Mouse (Mus musculus) left cerebral cortex, adult 9 months (tissue): ENCODE measurements around the gene Gm19668.
"Not testable (repeated sequence)": the region's sequence is repeated elsewhere in the genome, so short reads cannot be mapped to it uniquely, and the experiment has no call there.

Experiments used
- DNase-seq, 2 experiments: peaks; one replicate each; pipeline ENCODE4 v3.0.0; 2022; ENCODE audit warnings: low spot score in 2 of 2

Gene Gm19668

DNA sequence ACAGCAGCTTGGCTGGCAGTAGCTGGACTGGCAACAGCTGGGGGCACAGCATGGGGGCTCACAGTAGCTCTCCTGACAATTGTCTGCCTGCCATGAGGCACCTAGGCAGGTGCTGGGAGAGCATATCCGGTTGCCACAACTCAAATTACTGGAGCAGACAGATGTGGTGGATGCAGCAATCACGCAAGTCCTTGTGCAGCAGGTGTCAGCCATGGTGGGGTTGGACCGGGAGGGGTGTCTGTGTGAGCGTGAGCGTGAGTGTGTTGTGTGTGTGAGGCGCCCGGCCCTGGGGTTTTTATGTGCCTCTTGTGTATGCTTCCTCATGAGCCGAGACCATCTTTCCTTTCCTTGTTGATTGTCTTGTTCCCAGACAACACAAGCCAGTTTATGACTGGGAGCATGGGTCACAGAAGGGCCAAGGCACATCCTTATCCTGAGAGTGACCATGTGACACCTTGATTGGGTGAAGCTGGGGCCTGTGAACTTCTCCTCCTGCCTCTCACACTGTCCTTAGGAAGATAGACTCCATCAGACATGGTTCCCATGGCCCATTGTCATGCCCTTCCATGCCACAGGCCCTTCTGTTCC lies at the start of gene Gm19668:
Gm19668 (minus strand) TSS at position 213 of the 588 bp plus-strand sequence.
- DNase-seq: no peak

DNA sequence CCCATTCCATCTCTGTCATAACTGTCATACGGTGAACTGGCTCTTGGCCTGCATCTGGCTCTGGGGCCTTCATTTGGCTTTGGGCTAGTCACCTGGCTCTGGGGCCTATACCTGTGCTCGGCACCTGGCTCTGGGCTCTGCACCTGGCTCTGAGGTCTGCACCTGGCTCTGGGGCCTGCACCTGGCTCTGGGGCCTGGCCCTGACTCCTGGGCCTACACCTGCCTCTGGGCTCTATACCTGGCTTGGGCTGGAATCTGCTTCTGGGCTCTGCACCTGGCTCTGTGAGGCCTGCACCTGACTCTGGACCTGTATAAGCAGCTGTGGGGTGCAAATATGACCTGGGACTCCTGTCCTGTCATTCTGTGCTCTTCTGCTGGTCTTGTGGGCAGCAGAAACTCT lies 48.6 kb upstream of the Gm19668 start:
- no peak for DNase-seq

DNA sequence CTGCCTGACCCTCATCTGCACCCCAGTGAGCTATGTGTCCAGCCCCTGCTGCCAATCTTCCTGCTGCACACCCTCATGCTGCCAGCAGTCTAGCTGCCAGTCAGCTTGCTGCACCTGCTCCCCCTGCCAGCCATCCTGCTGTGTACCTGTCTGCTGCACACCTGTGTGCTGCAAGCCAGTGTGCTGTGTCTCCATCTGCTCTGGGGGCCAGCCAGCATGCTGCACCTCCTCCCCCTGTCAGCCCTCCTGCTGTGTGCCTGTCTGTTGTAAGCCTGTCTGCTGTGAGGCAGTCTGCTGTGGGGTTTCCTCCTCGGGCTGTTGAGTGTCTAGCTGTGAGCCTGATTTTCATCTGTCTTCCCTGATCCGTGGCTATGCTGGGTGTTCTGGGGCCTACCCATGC lies 48.0 kb upstream of the Gm19668 start:
- DNase-seq: no peak

DNA sequence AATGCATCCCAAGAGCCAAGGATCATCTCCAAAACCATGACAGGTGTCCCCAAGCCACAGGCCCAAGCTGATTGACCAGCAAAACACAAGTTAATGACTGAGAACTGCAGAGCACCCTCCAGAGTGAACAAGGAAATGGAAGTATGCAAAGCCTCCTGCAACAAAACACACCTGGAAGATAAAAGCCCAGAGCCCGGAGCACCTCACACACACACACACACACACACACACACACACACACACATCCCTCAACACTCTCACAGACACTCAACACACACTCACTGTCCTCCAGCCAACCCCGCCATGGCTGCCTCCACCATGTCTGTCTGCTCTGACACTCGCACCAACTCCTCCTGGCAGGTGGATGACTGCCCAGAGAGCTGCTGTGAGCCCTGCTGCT lies 47.6 kb upstream of the Gm19668 start, which contains the start of gene Gm36176:
Gm36176 (plus strand) TSS at position 301 of the 400 bp plus-strand sequence.
- DNase-seq: no peak

DNA sequence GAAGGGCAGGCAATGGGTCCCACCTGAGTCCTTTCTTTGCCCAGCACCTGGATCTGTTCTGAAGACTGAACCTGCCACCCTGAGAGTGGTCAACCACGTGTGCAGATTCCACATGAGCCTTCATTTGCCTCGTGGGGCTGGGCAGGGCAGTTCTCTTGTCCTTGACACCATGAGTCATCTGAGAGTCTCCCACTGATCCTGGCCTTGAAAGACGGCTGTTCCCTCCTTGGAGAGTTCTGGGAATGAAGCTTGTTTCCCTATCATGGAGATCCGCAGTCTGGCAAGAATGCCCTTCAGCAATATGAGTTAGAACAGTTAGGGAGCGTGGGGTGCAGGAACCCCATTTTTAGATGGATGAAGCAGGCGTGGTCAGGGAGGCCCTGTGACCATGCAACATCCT lies 40.1 kb upstream of the Gm19668 start:
- DNase-seq: no peak

DNA sequence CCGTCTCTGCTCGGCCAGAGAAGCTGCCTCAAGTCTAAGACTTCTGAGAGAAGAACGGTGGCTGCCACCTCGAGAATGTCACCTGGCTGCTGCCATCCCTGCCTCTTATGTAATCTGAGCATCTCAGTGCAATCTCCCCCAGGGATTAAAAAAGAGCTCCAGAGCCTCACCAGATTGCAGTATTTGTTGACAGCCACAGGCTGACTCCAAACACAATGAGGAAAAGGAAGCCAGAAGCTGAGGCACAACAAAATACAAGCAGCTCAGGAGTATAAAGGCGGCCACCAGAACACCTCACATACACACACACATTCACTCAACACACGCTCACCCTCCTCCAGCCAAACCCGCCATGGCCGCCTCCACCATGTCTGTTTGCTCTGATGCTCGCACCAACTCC lies 36.7 kb upstream of the Gm19668 start, which contains the start of gene Krtap10-10:
Krtap10-10 (plus strand) TSS at position 301 of the 400 bp plus-strand sequence.
- DNase-seq: peak in 1 of 2 experiments; percentile 39

DNA sequence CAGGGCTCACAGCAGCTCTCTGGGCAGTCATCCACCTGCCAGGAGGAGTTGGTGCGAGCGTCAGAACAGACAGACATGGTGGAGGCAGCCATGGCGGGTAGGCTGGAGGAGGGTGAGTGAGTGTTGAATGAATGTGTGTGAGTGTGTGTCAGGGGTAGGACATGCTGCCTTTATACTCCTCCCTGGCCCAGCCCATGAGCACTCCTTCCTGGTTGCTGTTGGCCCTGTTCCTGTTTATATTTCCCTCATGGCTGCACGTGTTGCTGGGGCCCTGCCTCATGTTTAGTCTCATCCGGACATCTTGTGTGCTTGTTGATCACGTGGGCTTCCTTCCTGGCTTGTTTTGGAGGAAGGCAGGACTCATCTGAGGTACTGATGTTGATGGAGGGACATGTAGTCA lies 28.0 kb upstream of the Gm19668 start, which contains the start of gene Krtap10-4:
Krtap10-4 (minus strand) TSS at position 145 of the 400 bp plus-strand sequence.
- no peak for DNase-seq

DNA sequence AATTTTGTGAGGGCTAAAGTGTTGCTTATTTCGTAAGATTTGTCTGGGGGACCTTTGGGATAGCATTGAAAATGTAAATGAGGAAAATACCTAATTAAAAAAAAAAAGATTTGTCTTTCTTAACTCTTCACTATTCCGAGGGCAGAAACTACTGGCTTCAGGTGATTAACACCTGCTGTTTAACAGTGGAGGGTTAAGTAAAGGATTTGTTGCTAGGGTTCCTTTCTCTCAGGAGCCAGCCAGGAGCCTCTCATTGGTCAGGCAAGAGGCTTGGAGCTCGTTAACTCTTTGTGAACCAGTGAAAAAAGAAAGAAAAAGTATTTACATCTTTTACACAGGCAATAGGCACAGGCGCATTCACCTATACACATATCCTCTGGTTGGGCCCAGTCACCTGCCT lies 20.3 kb upstream of the Gm19668 start:
- no peak for DNase-seq

DNA sequence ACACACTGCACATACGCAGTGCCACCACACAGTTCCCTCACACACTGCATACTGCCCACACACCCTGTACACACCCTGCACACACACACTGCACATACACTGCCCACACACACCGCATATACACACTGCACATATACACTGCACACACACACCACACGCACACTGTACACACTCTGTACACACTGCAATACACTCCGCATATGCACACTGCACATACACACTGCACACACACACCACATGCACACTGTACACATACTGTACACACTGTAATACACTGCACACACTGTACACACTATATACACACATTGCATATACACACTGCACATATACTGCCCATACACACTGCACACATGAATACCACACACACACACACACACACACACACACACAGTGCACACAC lies 19.6 kb upstream of the Gm19668 start:
- DNase-seq: no peak

DNA sequence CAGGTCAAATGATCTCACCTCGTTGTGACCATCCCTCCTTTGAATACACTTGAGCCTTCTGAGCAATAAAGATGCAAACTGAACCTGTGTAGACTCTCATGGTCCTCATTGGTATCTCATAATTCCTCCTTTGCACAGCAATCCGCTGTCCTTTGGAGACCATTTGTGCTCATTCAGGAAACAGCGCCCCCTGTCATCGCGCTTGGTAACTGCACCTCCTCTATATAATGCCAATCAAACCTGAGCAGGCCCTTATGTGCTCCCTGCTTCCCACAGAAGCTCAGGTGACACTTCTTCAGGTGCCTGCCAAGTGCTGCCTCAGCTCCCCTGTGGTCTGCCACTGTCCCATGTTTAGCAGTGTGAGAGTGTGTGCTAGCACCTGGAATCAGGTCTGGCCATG lies 16.6 kb upstream of the Gm19668 start:
- DNase-seq: no peak

DNA sequence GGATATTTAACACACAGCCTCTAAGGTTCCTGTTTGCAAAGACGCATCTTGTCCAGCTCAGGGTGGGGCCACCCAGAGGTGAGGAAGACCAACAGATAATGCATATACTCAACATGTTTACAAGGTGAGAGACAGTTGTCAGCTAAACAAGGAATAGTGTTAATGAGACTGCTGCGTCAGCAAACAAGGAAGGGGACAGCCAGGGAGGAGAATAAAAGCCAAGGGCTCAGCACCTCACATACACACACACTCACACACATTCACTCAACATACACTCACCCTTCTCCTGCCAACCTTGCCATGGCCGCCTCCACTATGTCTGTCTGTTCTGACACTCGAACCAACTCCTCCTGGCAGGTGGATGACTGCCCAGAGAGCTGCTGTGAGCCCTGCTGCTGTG lies 15.4 kb upstream of the Gm19668 start, which contains the start of gene Gm2696:
Gm2696 (plus strand) TSS at position 301 of the 400 bp plus-strand sequence.
- DNase-seq: no peak

DNA sequence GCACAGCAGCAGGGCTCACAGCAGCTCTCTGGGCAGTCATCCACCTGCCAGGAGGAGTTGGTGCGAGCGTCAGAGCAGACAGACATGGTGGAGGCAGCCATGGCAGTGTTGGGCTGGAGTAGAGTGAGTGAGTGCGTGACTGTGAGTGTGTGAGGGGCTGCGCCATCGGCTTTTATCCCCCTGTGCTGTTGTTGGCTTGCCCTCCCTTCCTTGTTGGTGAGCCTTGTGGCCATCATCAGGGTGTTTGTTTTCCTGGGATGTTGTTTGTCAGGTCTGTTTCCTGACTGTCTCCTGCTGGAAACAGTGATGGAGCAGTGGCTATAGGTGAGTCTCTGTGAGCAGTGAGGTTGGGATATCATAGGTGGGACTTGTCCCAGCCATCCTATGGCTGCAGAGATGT lies 12.8 kb upstream of the Gm19668 start, which contains the start of gene Gm9507:
Gm9507 (minus strand) TSS at position 101 of the 400 bp plus-strand sequence.
- no peak for DNase-seq

DNA sequence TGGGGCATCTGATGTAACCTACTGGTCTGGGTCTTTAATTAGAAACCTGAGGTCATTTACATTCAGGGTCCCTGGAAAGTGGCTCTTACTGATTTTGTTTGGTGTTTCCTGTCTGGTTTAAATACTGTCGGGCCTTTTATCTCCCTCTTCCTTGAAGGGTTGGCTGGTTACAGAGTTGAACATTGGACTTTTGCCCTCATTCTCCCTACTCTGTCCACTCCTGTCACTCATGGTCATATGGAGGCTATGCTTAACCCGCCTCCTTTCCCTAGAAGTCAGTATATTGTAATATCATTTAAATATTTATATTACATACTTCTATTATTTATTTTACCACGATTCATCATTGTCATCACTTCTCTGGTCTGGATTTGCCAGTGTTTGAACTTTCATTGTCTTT lies 5.2 kb upstream of the Gm19668 start:
- DNase-seq: no peak

DNA sequence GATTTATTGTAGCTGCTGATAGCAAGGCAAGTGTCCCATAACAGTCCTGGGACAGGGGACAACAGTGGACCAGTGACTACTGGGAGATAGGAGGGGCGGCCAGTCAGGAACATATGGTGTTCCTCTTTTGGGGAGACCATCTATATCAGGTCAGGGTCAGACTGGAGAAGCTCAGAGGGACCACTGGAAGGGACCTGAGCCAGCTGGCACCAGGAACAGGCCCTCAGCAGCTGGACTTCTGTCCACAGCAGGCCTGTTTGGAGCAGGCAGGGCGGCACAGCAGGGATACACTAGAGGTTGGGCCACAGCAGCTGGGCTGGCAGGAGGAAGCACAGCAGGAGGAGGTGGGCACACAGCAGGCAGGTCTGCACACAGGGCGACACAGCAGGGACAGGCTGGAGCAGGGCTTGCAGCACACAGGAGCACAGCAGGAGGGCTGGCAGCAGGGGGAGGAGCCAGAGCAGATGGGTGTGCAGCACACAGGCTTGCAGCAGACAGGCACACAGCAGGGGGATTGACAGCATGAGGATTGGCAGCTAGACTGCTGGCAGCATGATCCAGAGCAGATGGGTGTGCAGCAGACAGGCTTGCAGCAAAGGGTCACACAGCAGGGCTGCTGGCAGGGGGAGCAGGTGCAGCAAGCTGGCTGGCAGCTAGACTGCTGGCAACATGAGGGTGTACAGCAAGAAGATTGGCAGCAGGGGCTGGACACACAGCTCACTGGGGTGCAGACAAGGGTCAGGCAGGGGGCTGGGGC lies 591 bp downstream of the Gm19668 start:
- not testable (repeated sequence) for DNase-seq

DNA sequence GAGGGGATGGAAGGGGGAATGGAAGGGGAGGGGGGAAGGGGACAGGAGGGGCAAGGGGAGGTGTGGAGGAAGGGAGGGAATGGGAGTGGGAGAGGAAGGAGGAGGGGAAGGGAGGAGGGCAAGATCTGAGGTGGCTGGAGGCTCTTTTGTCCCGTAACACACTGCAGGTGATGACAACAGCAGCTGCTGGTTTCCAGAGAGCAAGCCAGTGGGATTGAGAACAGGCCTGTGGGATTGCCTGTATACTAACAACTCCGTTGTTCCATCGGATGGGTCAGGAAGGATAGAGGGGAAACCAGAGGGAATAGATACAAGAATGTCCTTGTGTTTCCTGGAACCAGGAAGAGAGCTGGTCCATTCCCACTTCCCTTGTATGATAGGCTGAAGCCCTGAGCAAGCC lies 1.3 kb downstream of the Gm19668 start:
- no peak for DNase-seq

DNA sequence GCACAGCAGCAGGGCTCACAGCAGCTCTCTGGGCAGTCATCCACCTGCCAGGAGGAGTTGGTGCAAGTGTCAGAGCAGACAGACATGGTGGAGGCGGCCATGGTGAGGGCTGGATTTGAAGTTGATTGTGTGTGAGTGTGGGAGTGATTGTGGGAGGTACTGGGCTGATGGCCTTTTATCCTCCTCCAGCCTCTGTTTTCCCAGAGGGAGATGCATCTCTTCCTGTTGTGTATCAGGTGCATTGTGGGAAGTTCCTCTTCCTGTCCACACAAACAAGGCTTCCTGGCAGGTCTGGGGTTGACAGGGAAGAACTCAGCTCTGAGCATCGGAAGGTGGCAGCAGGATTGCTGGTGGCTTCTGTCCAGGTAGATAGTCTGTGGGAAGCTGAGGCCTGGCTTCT lies 4.0 kb downstream of the Gm19668 start, which contains the start of gene Gm9639:
Gm9639 (minus strand) TSS at position 101 of the 400 bp plus-strand sequence.
- DNase-seq: no peak

DNA sequence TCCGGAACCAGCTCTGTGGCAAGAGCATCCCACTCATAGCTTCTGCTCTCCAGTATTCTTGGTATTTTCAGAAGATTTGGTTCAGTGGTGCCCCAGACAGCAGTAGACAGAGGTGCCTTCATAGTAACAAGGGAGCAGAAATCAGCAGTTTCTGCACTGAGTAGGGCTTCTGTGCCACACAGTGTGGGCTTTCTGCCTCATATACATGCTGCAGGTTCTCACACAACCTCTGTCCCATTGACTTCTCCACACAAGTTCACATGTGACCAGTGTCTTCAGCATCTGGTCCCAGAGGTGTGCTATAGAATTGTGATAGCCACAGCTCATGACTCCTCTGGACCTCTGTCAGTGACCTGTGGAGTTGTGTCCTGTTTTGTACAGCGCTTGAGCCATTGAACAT lies 10.3 kb downstream of the Gm19668 start:
- DNase-seq: no peak

DNA sequence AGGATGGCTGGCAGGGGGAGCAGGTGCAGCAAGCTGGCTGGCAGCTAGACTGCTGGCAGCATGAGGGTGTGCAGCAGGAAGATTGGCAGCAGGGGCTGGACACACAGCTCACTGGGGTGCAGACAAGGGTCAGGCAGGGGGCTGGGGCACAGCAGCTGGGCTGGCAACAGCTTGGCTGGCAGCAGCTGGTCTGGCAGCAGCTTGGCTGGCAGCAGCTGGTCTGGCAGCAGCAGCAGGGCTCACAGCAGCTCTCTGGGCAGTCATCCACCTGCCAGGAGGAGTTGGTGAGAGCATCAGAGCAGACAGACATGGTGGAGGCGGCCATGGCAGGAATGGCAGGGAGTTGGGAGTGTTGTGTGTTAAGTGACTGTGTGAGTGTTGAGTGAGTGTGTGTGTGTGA lies 11.1 kb downstream of the Gm19668 start, which contains the start of gene Gm7137:
Gm7137 (minus strand) TSS at position 325 of the 400 bp plus-strand sequence.
- not testable (repeated sequence) for DNase-seq

DNA sequence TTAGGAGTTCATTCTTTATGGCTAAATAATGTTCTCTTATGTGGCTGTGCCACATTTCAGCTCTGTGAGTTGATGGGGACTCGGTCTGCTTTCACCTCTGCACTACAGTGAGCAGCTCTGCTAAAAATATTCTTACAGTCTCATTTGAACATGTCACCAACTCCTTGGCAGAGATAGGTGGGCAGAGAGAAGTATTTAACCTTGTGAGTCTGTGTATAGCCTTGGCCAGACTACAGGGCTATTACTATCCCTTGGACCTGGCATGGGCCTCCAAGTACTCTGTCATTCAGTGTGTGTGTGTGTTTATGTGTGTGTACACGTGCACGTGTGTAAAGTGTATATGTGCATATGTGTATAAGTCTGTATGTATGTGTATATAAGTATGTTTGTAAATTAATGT lies 15.5 kb downstream of the Gm19668 start:
- DNase-seq: not testable (repeated sequence)

DNA sequence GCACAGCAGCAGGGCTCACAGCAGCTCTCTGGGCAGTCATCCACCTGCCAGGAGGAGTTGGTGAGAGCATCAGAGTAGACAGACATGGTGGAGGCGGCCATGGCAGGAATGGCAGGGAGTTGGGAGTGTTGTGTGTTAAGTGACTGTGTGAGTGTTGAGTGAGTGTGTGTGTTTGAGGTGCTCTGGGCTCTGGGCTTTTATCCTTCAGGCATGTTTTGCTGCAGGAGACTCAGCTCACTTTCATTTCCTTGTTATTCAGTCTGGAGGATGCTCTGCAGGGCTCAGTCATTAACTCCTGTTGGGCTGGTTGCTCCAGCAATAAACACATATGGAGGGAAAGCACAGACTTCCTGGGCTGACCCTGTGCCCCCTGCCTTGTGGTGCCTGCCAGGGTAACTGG lies 16.5 kb downstream of the Gm19668 start, which contains the start of gene Gm3250:
Gm3250 (minus strand) TSS at position 101 of the 400 bp plus-strand sequence.
- DNase-seq: not testable (repeated sequence)

DNA sequence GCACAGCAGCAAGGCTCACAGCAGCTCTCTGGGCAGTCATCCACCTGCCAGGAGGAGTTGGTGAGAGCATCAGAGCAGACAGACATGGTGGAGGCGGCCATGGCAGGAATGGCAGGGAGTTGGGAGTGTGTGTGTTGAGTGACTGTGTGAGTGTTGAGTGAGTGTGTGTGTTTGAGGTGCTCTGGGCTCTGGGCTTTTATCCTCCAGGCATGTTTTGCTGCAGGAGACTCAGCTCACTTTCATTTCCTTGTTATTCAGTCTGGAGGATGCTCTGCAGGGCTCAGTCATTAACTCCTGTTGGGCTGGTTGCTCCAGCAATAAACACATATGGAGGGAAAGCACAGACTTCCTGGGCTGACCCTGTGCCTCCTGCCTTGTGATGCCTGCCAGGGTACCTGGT lies 22.1 kb downstream of the Gm19668 start, which contains the start of gene Gm7138:
Gm7138 (minus strand) TSS at position 101 of the 400 bp plus-strand sequence.
- not testable (repeated sequence) for DNase-seq

DNA sequence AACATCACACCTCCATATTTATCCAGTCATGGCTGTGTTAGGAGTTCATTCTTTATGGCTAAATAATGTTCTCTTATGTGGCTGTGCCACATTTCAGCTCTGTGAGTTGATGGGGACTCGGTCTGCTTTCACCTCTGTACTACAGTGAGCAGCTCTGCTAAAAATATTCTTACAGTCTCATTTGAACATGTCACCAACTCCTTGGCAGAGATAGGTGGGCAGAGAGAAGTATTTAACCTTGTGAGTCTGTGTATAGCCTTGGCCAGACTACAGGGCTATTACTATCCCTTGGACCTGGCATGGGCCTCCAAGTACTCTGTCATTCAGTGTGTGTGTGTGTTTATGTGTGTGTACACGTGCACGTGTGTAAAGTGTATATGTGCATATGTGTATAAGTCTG lies 26.8 kb downstream of the Gm19668 start:
- DNase-seq: not testable (repeated sequence)
